Mouse (Mus musculus): ENCODE data around the gene Lrp1. TPM values are rescaled to one million over a fixed set of nuclear protein-coding genes. Genes with fewer than 3 reads are reported as not detected.
A peak's percentile ranks its signal among the peaks of the same experiment; 100 is the strongest.

The Lrp1 gene
- total and polyA plus RNA-seq, 3 experiments = 74.0 to 83.7 (median 79.5) TPM

- Histone ChIP-seq H3K9ac (ENCODE audit: low read depth, low read length) (peak overlapping the region; percentile 53), H3K79me2 (replicated peaks; ENCODE audit: control insufficient read depth, insufficient read depth, low read length) (no peaks in the 10 kb centered on the region), H3K4me3 (peak overlapping the region; percentile 13; the same call in 1 of the 2 replicates), H3K36me3 (ENCODE audit: control insufficient read depth, insufficient read depth, low read length) (no peaks in the 10 kb centered on the region), H3K27ac (peak overlapping the region; percentile 63), H3K4me1 (ENCODE audit: control insufficient read depth, insufficient read depth, low read length) (peaks cover 8% of the 10 kb centered on the region; the same call in 1 of the 2 replicates), H3K27me3 (ENCODE audit: control insufficient read depth, insufficient read depth, low read length) (no peaks in the 10 kb centered on the region)
- WGBS = 21% methylated on average over 30 of the region's 30 CpGs
- peak; percentile 64 for DNase-seq
- TF ChIP-seq CTCF (IDR thresholded peaks at IDR 0.05) (no peak), EP300 (IDR thresholded peaks at IDR 0.05; ENCODE audit: insufficient read depth, low read depth, low read length) (0 out of 2 replicates have a peak, but pooled peaks have one; percentile 13), POLR2A (IDR thresholded peaks at IDR 0.05; ENCODE audit: insufficient read depth, low read depth, low read length) (no peak)
- intact Hi-C loops (cut with DNase I) = no loop called here
Measured at GRCm38 (mm10) chr10:127516576-127517260, 104.2 kb downstream of the Lrp1 start.

GRCm38 (mm10) chr10:127515983-127516459 is 104.9 kb downstream of the Lrp1 start:
- DNase-seq = no peak
- Histone ChIP-seq H3K36me3 (ENCODE audit: control insufficient read depth, insufficient read depth, low read length) (no peaks in the 10 kb centered on the region), H3K4me1 (ENCODE audit: control insufficient read depth, insufficient read depth, low read length) (peaks cover 6% of the 10 kb centered on the region; the same call in 1 of the 2 replicates), H3K4me3 (no peak overlapping the region), H3K9ac (ENCODE audit: low read depth, low read length) (peak overlapping the region; percentile 28), H3K27me3 (ENCODE audit: control insufficient read depth, insufficient read depth, low read length) (no peaks in the 10 kb centered on the region), H3K27ac (peak overlapping the region; percentile 58), H3K79me2 (replicated peaks; ENCODE audit: control insufficient read depth, insufficient read depth, low read length) (no peaks in the 10 kb centered on the region)
- TF ChIP-seq POLR2A (IDR thresholded peaks at IDR 0.05; ENCODE audit: insufficient read depth, low read depth, low read length) = no peak
- TF ChIP-seq CTCF (IDR thresholded peaks at IDR 0.05) = no peak
- no peak for TF ChIP-seq EP300 (IDR thresholded peaks at IDR 0.05; ENCODE audit: insufficient read depth, low read depth, low read length)
- 50% methylated on average over 8 of the region's 8 CpGs for WGBS
- intact Hi-C loops (cut with DNase I) = no loop called here

GRCm38 (mm10) chr10:127515271-127515982 is 105.5 kb downstream of the Lrp1 start:
- intact Hi-C loops (cut with DNase I) = no loop called here
- Histone ChIP-seq H3K79me2 (replicated peaks; ENCODE audit: control insufficient read depth, insufficient read depth, low read length) (no peaks in the 10 kb centered on the region), H3K27ac (peak overlapping the region; percentile 58), H3K4me3 (peak overlapping the region; percentile 22; the same call in 1 of the 2 replicates), H3K4me1 (ENCODE audit: control insufficient read depth, insufficient read depth, low read length) (peaks cover 6% of the 10 kb centered on the region; the same call in 1 of the 2 replicates), H3K27me3 (ENCODE audit: control insufficient read depth, insufficient read depth, low read length) (no peaks in the 10 kb centered on the region), H3K9ac (ENCODE audit: low read depth, low read length) (peak overlapping the region; percentile 45), H3K36me3 (ENCODE audit: control insufficient read depth, insufficient read depth, low read length) (no peaks in the 10 kb centered on the region)
- peak in 1 of 2 experiments; percentile 24 for DNase-seq
- no peak for TF ChIP-seq CTCF (IDR thresholded peaks at IDR 0.05)
- 0 out of 2 replicates have a peak, but pooled peaks have one; percentile 23 for TF ChIP-seq POLR2A (IDR thresholded peaks at IDR 0.05; ENCODE audit: insufficient read depth, low read depth, low read length)
- TF ChIP-seq EP300 (IDR thresholded peaks at IDR 0.05; ENCODE audit: insufficient read depth, low read depth, low read length) = no peak
- WGBS = 40% methylated on average over 9 of the region's 9 CpGs

- Histone ChIP-seq H3K27me3 (ENCODE audit: control insufficient read depth, insufficient read depth, low read length) (no peaks in the 10 kb centered on the region), H3K36me3 (ENCODE audit: control insufficient read depth, insufficient read depth, low read length) (no peaks in the 10 kb centered on the region), H3K79me2 (replicated peaks; ENCODE audit: control insufficient read depth, insufficient read depth, low read length) (no peaks in the 10 kb centered on the region), H3K27ac (peak within 1 kb of the TSS; percentile 58), H3K9ac (ENCODE audit: low read depth, low read length) (peak within 1 kb of the TSS; percentile 45), H3K4me1 (ENCODE audit: control insufficient read depth, insufficient read depth, low read length) (peaks cover 6% of the 10 kb centered on the region; the same call in 1 of the 2 replicates), H3K4me3 (peak within 1 kb of the TSS; percentile 22; the same call in 1 of the 2 replicates)
- TF ChIP-seq EP300 (IDR thresholded peaks at IDR 0.05; ENCODE audit: insufficient read depth, low read depth, low read length) (no peak), CTCF (IDR thresholded peaks at IDR 0.05) (no peak), POLR2A (IDR thresholded peaks at IDR 0.05; ENCODE audit: insufficient read depth, low read depth, low read length) (peak; percentile 60)
- intact Hi-C loops (cut with DNase I) = loop anchor here (5.0 kb wide), 1 partner anchor 108 kb away; the partner anchor contains the start of gene Lrp1
- DNase-seq = peak; percentile 78 to 79
- 21% methylated on average over 6 of the region's 6 CpGs for WGBS
Measured at GRCm38 (mm10) chr10:127514764-127515163, 106.2 kb downstream of the Lrp1 start, which contains the start of gene Ndufa4l2. Gene Ndufa4l2 (plus strand): TSS chr10:127514967.

GRCm38 (mm10) chr10:127514111-127514698 is 106.7 kb downstream of the Lrp1 start:
- DNase-seq = no peak
- no peaks in the 10 kb centered on the region for H3K79me2 ChIP-seq (replicated peaks; ENCODE audit: control insufficient read depth, insufficient read depth, low read length)
- peaks cover 6% of the 10 kb centered on the region; the same call in 1 of the 2 replicates for H3K4me1 ChIP-seq (ENCODE audit: control insufficient read depth, insufficient read depth, low read length)
- no peak for TF ChIP-seq EP300 (IDR thresholded peaks at IDR 0.05; ENCODE audit: insufficient read depth, low read depth, low read length)
- no peak for TF ChIP-seq CTCF (IDR thresholded peaks at IDR 0.05)
- TF ChIP-seq POLR2A (IDR thresholded peaks at IDR 0.05; ENCODE audit: insufficient read depth, low read depth, low read length) = no peak
- intact Hi-C loops (cut with DNase I) = loop anchor here (5.0 kb wide), 1 partner anchor 108 kb away; the partner anchor contains the start of gene Lrp1
- peak overlapping the region; percentile 58 for H3K27ac ChIP-seq
- H3K4me3 ChIP-seq = no peak overlapping the region
- H3K27me3 ChIP-seq (ENCODE audit: control insufficient read depth, insufficient read depth, low read length) = peaks cover under 1% of the 10 kb centered on the region; the same call in 1 of the 2 replicates
- no peaks in the 10 kb centered on the region for H3K36me3 ChIP-seq (ENCODE audit: control insufficient read depth, insufficient read depth, low read length)
- no peak overlapping the region for H3K9ac ChIP-seq (ENCODE audit: low read depth, low read length)
- WGBS = 43% methylated on average over 13 of the region's 13 CpGs

Data from heart, adult 2 months (tissue).